Mouse (Mus musculus): ENCODE data around the gene Sh3bp4. TPM values are rescaled to one million over a fixed set of nuclear protein-coding genes. Genes with fewer than 3 reads are reported as not detected.

The Sh3bp4 gene
- polyA plus RNA-seq, 1 experiment, result 40.2 TPM

DNA sequence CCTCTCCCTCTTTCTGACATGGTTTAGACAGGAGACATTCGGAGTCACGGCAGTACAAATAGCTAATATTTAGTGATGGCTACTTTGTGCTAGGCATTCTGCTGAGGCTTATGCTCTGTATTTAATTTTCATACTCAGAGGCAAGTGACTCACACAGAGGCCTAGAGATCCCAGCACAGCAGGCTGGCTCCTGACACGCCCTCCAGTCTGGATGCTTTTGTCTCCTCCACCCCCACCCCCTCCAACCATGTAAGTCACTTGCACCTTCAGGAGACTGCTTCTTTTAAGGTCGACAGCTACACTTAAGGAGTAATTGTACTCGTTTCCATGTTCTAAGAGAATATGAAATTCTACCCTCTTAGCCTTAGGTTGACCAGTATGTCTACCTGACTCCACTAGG is 1.4 kb upstream of the Sh3bp4 start:
- no peak for DNase-seq
- Histone ChIP-seq H3K4me3 (replicated peaks; ENCODE audit: extremely low read depth, low read depth, low read length) (no peak overlapping the region), H3K4me1 (ENCODE audit: control insufficient read depth, insufficient read depth, low read length) (peaks cover 13% of the 10 kb centered on the region)
- 81% methylated on average over 5 of the region's 5 CpGs for WGBS
- TF ChIP-seq POLR2A (IDR thresholded peaks at IDR 0.05; ENCODE audit: borderline replicate concordance, extremely low read depth, low read depth, low read length) (no peak), CTCF (IDR thresholded peaks at IDR 0.05; ENCODE audit: insufficient read depth, low read length) (no peak)

GRCm38 (mm10) chr1:89069479-89070102 is 624 bp upstream of the Sh3bp4 start:
- peak; percentile 96 for TF ChIP-seq POLR2A (IDR thresholded peaks at IDR 0.05; ENCODE audit: borderline replicate concordance, extremely low read depth, low read depth, low read length)
- TF ChIP-seq CTCF (IDR thresholded peaks at IDR 0.05; ENCODE audit: insufficient read depth, low read length), result no peak
- DNase-seq, result no peak
- Histone ChIP-seq H3K4me3 (replicated peaks; ENCODE audit: extremely low read depth, low read depth, low read length) (peak overlapping the region; percentile 31), H3K4me1 (ENCODE audit: control insufficient read depth, insufficient read depth, low read length) (peaks cover 13% of the 10 kb centered on the region)
- 1% methylated on average over 25 of the region's 25 CpGs for WGBS

DNA sequence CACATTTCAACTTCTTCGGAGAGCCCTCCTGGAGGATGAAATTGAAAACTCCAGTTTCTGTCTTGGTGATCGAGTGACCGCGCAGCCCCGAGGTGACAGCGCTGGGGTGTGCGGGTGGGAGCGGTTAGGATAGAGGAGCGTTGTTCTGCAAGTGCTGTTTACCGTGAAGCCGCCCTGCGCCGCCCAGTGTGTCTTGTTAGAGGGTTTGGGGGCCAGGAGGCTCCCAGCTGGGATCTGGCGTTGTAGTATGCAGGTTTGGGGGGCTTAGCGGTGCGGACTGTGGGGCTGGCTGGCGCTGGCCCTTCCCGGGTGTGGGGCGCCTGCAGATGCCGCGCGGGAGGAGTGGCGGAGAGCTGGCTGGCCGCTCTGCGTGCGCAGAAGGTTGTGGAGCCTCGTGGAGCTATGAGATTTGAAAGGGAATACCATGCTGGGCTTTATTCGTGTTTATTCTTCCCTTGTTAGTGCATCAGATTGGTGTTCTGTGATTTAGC is 701 bp downstream of the Sh3bp4 start:
- DNase-seq, result peak; percentile 62
- Histone ChIP-seq H3K4me1 (ENCODE audit: control insufficient read depth, insufficient read depth, low read length) (peaks cover 13% of the 10 kb centered on the region), H3K4me3 (replicated peaks; ENCODE audit: extremely low read depth, low read depth, low read length) (peak overlapping the region; percentile 94)
- no peak; the same call in 1 of the 2 replicates for TF ChIP-seq POLR2A (IDR thresholded peaks at IDR 0.05; ENCODE audit: borderline replicate concordance, extremely low read depth, low read depth, low read length)
- TF ChIP-seq CTCF (IDR thresholded peaks at IDR 0.05; ENCODE audit: insufficient read depth, low read length), result no peak
- WGBS, result 1% methylated on average over 28 of the region's 28 CpGs

DNA sequence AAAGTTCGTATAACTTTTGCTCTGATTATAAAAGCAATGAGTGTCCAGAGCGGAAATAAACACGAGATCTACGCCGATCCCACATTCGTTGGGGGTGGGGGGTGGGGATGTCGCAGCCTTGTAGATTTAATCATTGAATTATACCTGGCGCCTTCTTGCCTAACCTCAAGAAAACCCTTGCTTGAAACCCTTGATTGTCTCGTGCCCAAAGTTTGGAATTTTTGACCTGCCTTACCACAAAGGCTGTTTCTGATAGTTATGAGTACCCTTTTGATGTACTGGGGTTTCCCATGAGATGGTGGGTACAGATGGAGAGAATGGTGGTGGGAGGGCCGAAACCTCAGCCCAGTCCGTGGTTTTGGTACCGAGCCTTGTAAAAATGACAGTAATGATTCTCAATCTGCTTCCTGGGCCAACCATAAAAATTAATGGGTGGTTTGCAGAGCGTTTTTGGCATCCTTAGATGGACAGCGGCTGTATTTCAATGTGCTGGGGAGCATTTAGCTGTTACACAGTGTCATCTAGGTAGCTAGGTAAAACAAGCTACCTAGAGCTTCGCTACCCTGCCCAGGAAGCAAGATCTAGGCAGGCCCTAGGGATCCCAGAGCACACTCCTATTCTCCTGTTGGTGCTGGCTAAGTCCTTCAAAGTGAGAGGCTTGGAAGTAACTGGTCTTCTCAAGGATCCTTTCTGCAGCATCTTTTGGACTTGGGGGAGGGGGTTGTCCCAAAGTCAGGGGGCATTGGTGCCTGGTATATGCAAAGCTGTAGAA is 1.3 kb downstream of the Sh3bp4 start:
- 13% methylated on average over 15 of the region's 15 CpGs for WGBS
- TF ChIP-seq POLR2A (IDR thresholded peaks at IDR 0.05; ENCODE audit: borderline replicate concordance, extremely low read depth, low read depth, low read length) (no peak), CTCF (IDR thresholded peaks at IDR 0.05; ENCODE audit: insufficient read depth, low read length) (no peak)
- DNase-seq, result no peak
- peaks cover 13% of the 10 kb centered on the region for H3K4me1 ChIP-seq (ENCODE audit: control insufficient read depth, insufficient read depth, low read length)
- H3K4me3 ChIP-seq (replicated peaks; ENCODE audit: extremely low read depth, low read depth, low read length), result peak overlapping the region; percentile 94

GRCm38 (mm10) chr1:89072143-89072990 is 2.2 kb downstream of the Sh3bp4 start:
- TF ChIP-seq CTCF (IDR thresholded peaks at IDR 0.05; ENCODE audit: insufficient read depth, low read length) (no peak), POLR2A (IDR thresholded peaks at IDR 0.05; ENCODE audit: borderline replicate concordance, extremely low read depth, low read depth, low read length) (no peak)
- no peak for DNase-seq
- Histone ChIP-seq H3K4me3 (replicated peaks; ENCODE audit: extremely low read depth, low read depth, low read length) (peak overlapping the region; percentile 25), H3K4me1 (ENCODE audit: control insufficient read depth, insufficient read depth, low read length) (peaks cover 13% of the 10 kb centered on the region)
- 33% methylated on average over 14 of the region's 14 CpGs for WGBS

GRCm38 (mm10) chr1:89073291-89073846 is 3.2 kb downstream of the Sh3bp4 start:
- H3K4me1 ChIP-seq (ENCODE audit: control insufficient read depth, insufficient read depth, low read length), result peaks cover 16% of the 10 kb centered on the region
- H3K4me3 ChIP-seq (replicated peaks; ENCODE audit: extremely low read depth, low read depth, low read length), result no peak overlapping the region
- DNase-seq, result no peak
- 79% methylated on average over 5 of the region's 5 CpGs for WGBS
- TF ChIP-seq CTCF (IDR thresholded peaks at IDR 0.05; ENCODE audit: insufficient read depth, low read length), result no peak
- TF ChIP-seq POLR2A (IDR thresholded peaks at IDR 0.05; ENCODE audit: borderline replicate concordance, extremely low read depth, low read depth, low read length), result no peak

GRCm38 (mm10) chr1:89074678-89075077 is 4.5 kb downstream of the Sh3bp4 start:
- H3K4me3 ChIP-seq (replicated peaks; ENCODE audit: extremely low read depth, low read depth, low read length), result no peak overlapping the region
- H3K4me1 ChIP-seq (ENCODE audit: control insufficient read depth, insufficient read depth, low read length), result peaks cover 19% of the 10 kb centered on the region
- 51% methylated on average over 6 of the region's 6 CpGs for WGBS
- no peak for DNase-seq
- TF ChIP-seq CTCF (IDR thresholded peaks at IDR 0.05; ENCODE audit: insufficient read depth, low read length) (no peak), POLR2A (IDR thresholded peaks at IDR 0.05; ENCODE audit: borderline replicate concordance, extremely low read depth, low read depth, low read length) (no peak)

GRCm38 (mm10) chr1:89075120-89075519 is 4.9 kb downstream of the Sh3bp4 start:
- no peak for DNase-seq
- no peak overlapping the region for H3K4me3 ChIP-seq (replicated peaks; ENCODE audit: extremely low read depth, low read depth, low read length)
- TF ChIP-seq CTCF (IDR thresholded peaks at IDR 0.05; ENCODE audit: insufficient read depth, low read length) (no peak), POLR2A (IDR thresholded peaks at IDR 0.05; ENCODE audit: borderline replicate concordance, extremely low read depth, low read depth, low read length) (no peak)
- 55% methylated on average over 8 of the region's 8 CpGs for WGBS
- H3K4me1 ChIP-seq (ENCODE audit: control insufficient read depth, insufficient read depth, low read length), result peaks cover 19% of the 10 kb centered on the region

DNA sequence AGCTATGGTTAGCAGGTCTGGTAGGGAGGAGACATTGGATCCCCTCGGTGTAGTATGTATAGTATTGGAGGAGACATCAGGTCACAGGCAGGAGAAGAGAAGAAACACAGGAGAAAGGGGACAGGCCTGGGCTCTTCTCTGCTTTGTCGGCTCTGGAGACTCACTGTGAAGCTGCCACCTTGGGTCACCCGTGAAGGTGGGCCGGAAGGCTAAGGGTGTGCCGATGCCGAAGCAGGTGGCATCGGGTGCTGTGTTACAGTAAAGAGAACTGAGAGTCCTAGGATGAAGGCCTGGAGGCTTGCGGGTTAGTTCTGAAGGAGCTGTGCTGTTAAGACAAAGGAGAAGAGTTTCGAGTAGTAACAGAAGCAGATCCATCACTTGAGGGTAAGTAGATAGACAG is 6.6 kb downstream of the Sh3bp4 start:
- Histone ChIP-seq H3K4me1 (ENCODE audit: control insufficient read depth, insufficient read depth, low read length) (peaks cover 22% of the 10 kb centered on the region), H3K4me3 (replicated peaks; ENCODE audit: extremely low read depth, low read depth, low read length) (no peak overlapping the region)
- WGBS, result 86% methylated on average over 9 of the region's 9 CpGs
- no peak for TF ChIP-seq CTCF (IDR thresholded peaks at IDR 0.05; ENCODE audit: insufficient read depth, low read length)
- TF ChIP-seq POLR2A (IDR thresholded peaks at IDR 0.05; ENCODE audit: borderline replicate concordance, extremely low read depth, low read depth, low read length), result no peak
- DNase-seq, result no peak
